Mouse (Mus musculus) heart, embryonic 15.5 days (tissue): ENCODE measurements around the gene Rpp25l. TPM values are rescaled to one million over a fixed set of nuclear protein-coding genes. Genes with fewer than 3 reads are reported as not detected.
"Not testable (repeated sequence)": the region's sequence is repeated elsewhere in the genome, so short reads cannot be mapped to it uniquely, and the experiment has no call there.

Experiments used
- ATAC-seq: fragments of 200-750 bp; cut with Nextera tagmentation; replicated peaks from 2 replicates; pipeline ENCODE4 v1.8.0; 2017; ENCODE audit warnings: low read depth, moderate TSS enrichment; ENCODE audit not compliant: insufficient number of reproducible peaks, insufficient read depth, low FRiP score
- H3K27ac ChIP-seq: fragments of 300-500 bp; sonication (generic); 2 replicates; pipeline ENCODE4 v1.5.1; 2015; ENCODE audit warnings: mild to moderate bottlenecking, inconsistent platforms
- H3K27me3 ChIP-seq: fragments of 300-500 bp; sonication (generic); 2 replicates; pipeline ENCODE4 v1.6.1; 2015; ENCODE audit warnings: inconsistent platforms
- H3K36me3 ChIP-seq: fragments of 300-500 bp; sonication (generic); 2 replicates; pipeline ENCODE4 v1.6.1; 2015; ENCODE audit warnings: mild to moderate bottlenecking, inconsistent platforms
- H3K4me1 ChIP-seq: fragments of 300-500 bp; sonication (generic); replicated peaks from 2 replicates; pipeline ENCODE4 v1.6.1; 2015; ENCODE audit warnings: inconsistent platforms
- H3K4me2 ChIP-seq: fragments of 300-500 bp; sonication (generic); 2 replicates; pipeline ENCODE4 v1.6.1; 2015; ENCODE audit warnings: inconsistent platforms, mild to moderate bottlenecking, moderate library complexity
- H3K4me3 ChIP-seq: fragments of 300-500 bp; sonication (generic); 2 replicates; pipeline ENCODE4 v1.5.1; 2015; ENCODE audit warnings: mild to moderate bottlenecking, inconsistent platforms
- H3K9ac ChIP-seq: fragments of 300-500 bp; sonication (generic); 2 replicates; pipeline ENCODE4 v1.6.1; 2015; ENCODE audit warnings: mild to moderate bottlenecking, inconsistent platforms
- H3K9me3 ChIP-seq: fragments of 300-500 bp; sonication (generic); replicated peaks from 2 replicates; pipeline ENCODE4 v1.6.1; 2016; ENCODE audit warnings: inconsistent platforms
- WGBS: fragments of 180-500 bp; shearing (Covaris S2); methylation state at CpG from one replicate; pipeline ENCODE4 v1.1.7; 2015; ENCODE audit warnings: mixed read lengths; 5-methylcytosine and 5-hydroxymethylcytosine counted together
- polyA plus RNA-seq: library from polyadenylated mRNA; unstranded; fragments of >200 nt; fragmentation: Nextera tagmentation; extraction: Ambion mirVana; gene quantifications from 2 replicates; pipeline ENCODE4 v1.2.1, GENCODE M21; 2015

The Rpp25l gene
- polyA plus RNA-seq, 1 experiment from 2014 or later, result 42.7 TPM

DNA sequence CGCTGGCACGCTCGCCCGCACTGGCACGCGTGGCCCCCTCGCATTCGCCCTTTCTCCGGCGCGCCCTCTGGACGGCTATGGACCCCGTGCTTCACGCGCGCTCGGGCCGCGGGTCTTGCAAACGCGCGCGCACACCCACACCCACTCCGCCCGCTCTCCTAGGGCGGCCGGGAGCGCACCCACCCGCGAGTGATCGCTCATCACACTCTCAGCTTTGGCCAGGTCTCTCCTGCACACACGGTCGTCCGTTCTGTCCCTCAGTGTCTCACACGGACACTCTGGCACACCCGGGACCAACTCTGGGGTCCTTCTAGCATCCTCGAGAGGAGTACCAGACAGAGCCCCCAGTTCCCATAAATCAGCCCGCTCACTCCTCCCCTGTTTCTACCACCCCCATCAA lies 17.5 kb downstream of the Rpp25l start:
- 4% methylated on average over 12 of the region's 38 CpGs for whole genome bisulfite sequencing
- not testable (repeated sequence) for H3K4me1 ChIP-seq, H3K9me3 ChIP-seq, H3K27ac ChIP-seq, H3K9ac ChIP-seq, ATAC-seq, H3K27me3 ChIP-seq, H3K36me3 ChIP-seq
- Histone ChIP-seq H3K4me3 (0 out of 2 replicates have a peak overlapping the region, but pooled peaks have one; percentile 18), H3K4me2 (peak overlapping the region; percentile 52)

- H3K36me3 ChIP-seq, H3K27ac ChIP-seq, H3K27me3 ChIP-seq, H3K9ac ChIP-seq, H3K4me2 ChIP-seq, H3K4me1 ChIP-seq, H3K4me3 ChIP-seq, ATAC-seq, H3K9me3 ChIP-seq: not testable (repeated sequence)
- WGBS, result 17% methylated on average over 4 of the region's 4 CpGs
These were observed 19.8 kb downstream of the Rpp25l start for GRCm38 (mm10) chr4:41693511-41693910.

DNA sequence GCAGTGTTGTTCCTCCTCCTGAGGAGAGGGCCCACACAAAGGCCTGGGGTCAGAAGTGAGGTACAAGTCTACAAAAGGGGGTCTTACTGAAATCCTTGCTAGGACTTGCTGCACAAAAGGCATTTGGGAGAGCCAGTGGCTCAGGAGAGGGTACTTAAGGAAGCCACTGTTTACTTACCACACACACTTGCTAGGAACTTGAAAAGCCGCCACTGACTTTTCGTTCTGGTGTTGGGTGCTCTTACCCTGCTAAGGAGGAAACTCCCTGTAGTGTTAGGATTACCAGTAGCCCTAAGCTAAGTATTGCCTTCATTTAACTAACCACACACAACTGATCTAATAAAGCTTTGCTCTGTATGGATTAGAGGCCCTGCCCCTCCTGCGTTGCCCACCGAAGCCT lies 23.3 kb downstream of the Rpp25l start:
- not testable (repeated sequence) for H3K9ac ChIP-seq, H3K9me3 ChIP-seq, H3K27ac ChIP-seq, H3K36me3 ChIP-seq, H3K4me1 ChIP-seq, H3K27me3 ChIP-seq, H3K4me2 ChIP-seq, H3K4me3 ChIP-seq, ATAC-seq
- WGBS, result no CpG with 5 or more reads among the region's 4 CpGs

- ATAC-seq, H3K4me3 ChIP-seq, H3K4me2 ChIP-seq, H3K9me3 ChIP-seq, H3K36me3 ChIP-seq, H3K27me3 ChIP-seq, H3K4me1 ChIP-seq, H3K27ac ChIP-seq, H3K9ac ChIP-seq: not testable (repeated sequence)
- 49% methylated on average over 1 of the region's 1 CpGs for WGBS
These were observed 24.8 kb downstream of the Rpp25l start for GRCm38 (mm10) chr4:41688562-41688961.

GRCm38 (mm10) chr4:41685882-41686492 lies 27.3 kb downstream of the Rpp25l start:
- not testable (repeated sequence) for H3K9ac ChIP-seq, H3K4me2 ChIP-seq, H3K36me3 ChIP-seq, H3K4me3 ChIP-seq, H3K27me3 ChIP-seq, H3K9me3 ChIP-seq, H3K4me1 ChIP-seq, ATAC-seq, H3K27ac ChIP-seq
- WGBS, result 67% methylated on average over 10 of the region's 10 CpGs

DNA sequence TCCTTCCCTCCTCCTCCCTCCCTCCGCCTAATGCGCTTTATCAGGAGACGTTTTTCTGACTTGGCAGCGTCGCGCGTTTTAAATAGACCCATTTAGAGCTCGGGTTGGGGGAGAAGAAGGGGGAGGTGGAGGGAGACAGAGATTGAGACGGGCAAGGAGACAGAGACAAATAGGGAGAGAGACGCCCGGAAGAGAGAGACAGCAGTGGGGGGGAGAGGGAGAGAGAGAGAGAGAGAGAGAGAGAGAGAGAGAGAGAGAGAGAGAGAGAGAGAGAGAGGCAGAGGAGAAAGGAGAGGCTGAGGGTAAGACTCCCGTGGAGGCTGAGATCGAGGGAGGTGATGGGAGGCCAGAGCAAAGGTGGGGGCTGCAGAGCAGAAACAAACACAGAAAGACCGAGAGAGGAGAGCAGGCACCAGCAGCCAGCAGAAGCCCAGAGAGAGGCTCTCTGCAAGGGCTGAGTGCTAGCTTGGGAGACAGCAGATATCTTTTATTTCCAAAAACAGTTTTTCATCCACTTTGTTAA lies 28.3 kb downstream of the Rpp25l start:
- H3K9me3 ChIP-seq, H3K4me3 ChIP-seq, ATAC-seq, H3K36me3 ChIP-seq, H3K27ac ChIP-seq, H3K9ac ChIP-seq: not testable (repeated sequence)
- WGBS, result 1% methylated on average over 14 of the region's 14 CpGs
- H3K27me3 ChIP-seq, result peaks cover 14% of the 10 kb centered on the region; the same call in 1 of the 2 replicates
- peak overlapping the region; percentile 45; the same call in 1 of the 2 replicates for H3K4me2 ChIP-seq
- H3K4me1 ChIP-seq, result peaks cover 15% of the 10 kb centered on the region

DNA sequence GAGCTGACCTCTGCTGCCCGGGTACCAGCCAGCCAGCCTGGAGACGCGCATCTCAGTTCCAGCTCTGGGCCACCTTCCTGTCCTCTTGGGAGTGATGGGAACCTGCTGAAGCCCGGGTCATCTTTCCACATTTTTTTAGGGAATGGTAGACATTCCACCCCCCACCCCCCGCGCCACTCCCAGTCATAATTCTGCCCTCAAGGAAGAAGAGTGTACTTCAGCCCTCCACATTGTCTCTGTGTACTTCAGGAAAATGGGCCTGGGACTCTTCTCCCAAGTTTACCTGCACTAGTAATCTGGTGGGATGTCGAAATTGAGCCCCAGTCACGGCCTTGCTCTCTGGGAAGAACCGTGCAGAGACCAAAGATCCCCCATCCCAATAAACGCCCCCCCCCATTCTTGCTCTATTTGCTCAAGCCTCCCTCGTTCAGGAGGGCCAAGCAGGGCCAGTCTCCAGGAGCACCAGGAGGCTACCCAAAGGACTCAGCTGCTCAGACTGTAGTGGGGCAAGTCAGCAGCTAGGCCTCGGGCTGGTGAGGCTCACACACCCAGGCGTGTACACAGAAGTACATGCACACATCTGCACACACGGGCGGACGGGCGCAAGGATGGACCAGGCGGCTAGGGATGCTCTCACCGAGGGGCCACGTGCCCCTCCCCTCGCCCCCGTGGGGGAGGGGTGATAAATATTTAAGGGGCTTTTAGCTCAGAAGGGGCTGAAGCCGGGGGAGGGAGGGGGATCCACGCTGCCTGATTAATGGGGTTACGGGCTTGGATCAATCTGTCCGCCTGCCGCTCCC lies 29.0 kb downstream of the Rpp25l start:
- 5% methylated on average over 23 of the region's 27 CpGs for WGBS
- H3K9ac ChIP-seq, ATAC-seq, H3K27ac ChIP-seq, H3K36me3 ChIP-seq, H3K9me3 ChIP-seq: not testable (repeated sequence)
- Histone ChIP-seq H3K4me2 (peak overlapping the region; percentile 45), H3K27me3 (peaks cover 16% of the 10 kb centered on the region; the same call in 1 of the 2 replicates), H3K4me3 (peak overlapping the region; percentile 26), H3K4me1 (peaks cover 21% of the 10 kb centered on the region)

GRCm38 (mm10) chr4:41683303-41683702 lies 30.0 kb downstream of the Rpp25l start:
- ATAC-seq, result peak; percentile 55
- peak overlapping the region; percentile 57 for H3K4me2 ChIP-seq
- peak overlapping the region; percentile 32; the same call in 1 of the 2 replicates for H3K4me3 ChIP-seq

GRCm38 (mm10) chr4:41682789-41683188 lies 30.5 kb downstream of the Rpp25l start:
- H3K4me3 ChIP-seq, result no peak overlapping the region
- H3K27ac ChIP-seq, result no peak overlapping the region
- no peak overlapping the region for H3K4me2 ChIP-seq
- ATAC-seq, result no peak
- H3K36me3 ChIP-seq, result no peaks in the 10 kb centered on the region
- peaks cover 19% of the 10 kb centered on the region; the same call in 1 of the 2 replicates for H3K27me3 ChIP-seq
- H3K4me1 ChIP-seq, result peaks cover 37% of the 10 kb centered on the region
- WGBS, result 22% methylated on average over 6 of the region's 6 CpGs
- no peak overlapping the region for H3K9ac ChIP-seq
- H3K9me3 ChIP-seq, result no peaks in the 10 kb centered on the region

More at GRCm38 (mm10) chr4:41683303-41683702, 30.0 kb downstream of the Rpp25l start:
- H3K36me3 ChIP-seq, H3K27ac ChIP-seq, H3K9ac ChIP-seq, H3K9me3 ChIP-seq: not testable (repeated sequence)
- H3K4me1 ChIP-seq, result peaks cover 32% of the 10 kb centered on the region
- H3K27me3 ChIP-seq, result peaks cover 16% of the 10 kb centered on the region; the same call in 1 of the 2 replicates
- WGBS, result 3% methylated on average over 4 of the region's 27 CpGs

DNA sequence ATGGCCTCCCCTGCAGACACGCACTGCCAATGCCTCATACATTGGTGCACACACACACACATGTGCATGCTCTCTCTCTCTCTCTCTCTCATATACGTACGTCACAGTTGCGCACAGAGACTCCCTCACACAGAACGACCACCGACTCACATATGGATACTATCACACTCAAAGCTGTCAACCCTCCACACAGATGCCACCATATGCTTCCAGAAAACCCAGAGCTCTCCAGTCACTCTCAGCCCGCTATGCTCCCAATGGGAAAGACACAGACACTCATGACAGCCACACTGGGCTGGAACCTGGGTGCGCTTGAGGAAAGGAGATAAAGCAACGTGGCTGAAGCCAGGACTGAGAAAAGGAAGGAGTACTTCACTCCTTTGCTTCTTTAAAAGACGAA lies 31.4 kb downstream of the Rpp25l start:
- H3K4me3 ChIP-seq, result no peak overlapping the region
- no peaks in the 10 kb centered on the region for H3K9me3 ChIP-seq
- peaks cover 23% of the 10 kb centered on the region; the same call in 1 of the 2 replicates for H3K27me3 ChIP-seq
- no peak for ATAC-seq
- H3K27ac ChIP-seq, result no peak overlapping the region
- H3K9ac ChIP-seq, result no peak overlapping the region
- 59% methylated on average over 10 of the region's 10 CpGs for WGBS
- no peaks in the 10 kb centered on the region for H3K36me3 ChIP-seq
- peaks cover 45% of the 10 kb centered on the region for H3K4me1 ChIP-seq
- no peak overlapping the region for H3K4me2 ChIP-seq

DNA sequence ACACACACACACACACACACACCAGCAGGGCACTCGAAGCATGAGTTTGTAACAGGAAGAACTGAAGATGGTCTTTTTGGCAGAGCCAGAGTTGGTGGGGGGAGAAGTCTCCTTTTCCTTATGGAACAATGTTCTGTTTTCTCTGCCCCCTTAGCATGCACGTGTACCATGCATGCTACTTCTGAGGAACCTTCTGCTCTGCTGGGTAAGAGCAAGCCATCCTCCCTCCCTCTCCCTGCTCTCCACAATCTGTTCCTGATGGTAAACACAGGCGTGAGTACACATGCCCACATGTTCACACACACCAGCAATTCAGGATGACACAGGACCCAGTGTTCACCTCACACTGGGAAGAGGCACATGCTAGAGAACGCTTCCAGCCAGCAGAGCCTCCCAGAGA lies 32.2 kb downstream of the Rpp25l start:
- WGBS, result 70% methylated on average over 4 of the region's 4 CpGs

More for the DNA sequence above, 32.2 kb downstream of the Rpp25l start:
- Histone ChIP-seq H3K27me3 (peaks cover 25% of the 10 kb centered on the region; the same call in 1 of the 2 replicates), H3K27ac (no peak overlapping the region), H3K4me1 (peaks cover 53% of the 10 kb centered on the region), H3K4me3 (no peak overlapping the region), H3K4me2 (no peak overlapping the region), H3K9ac (no peak overlapping the region), H3K9me3 (no peaks in the 10 kb centered on the region), H3K36me3 (no peaks in the 10 kb centered on the region)
- no peak for ATAC-seq
